Mouse (Mus musculus): Measurements from ENCODE around the gene Mlc1. TPM values are rescaled to one million over a fixed set of nuclear protein-coding genes. Genes with fewer than 3 reads are reported as not detected.

Gene Mlc1
- polyA plus RNA-seq, 1 experiment from 2014 or later: not detected

- no peaks in the 10 kb centered on the region for H3K27me3 ChIP-seq (ENCODE audit: low read depth, poor library complexity, severe bottlenecking)
- no peaks in the 10 kb centered on the region for H3K9me3 ChIP-seq (replicated peaks)
- H3K4me1 ChIP-seq: no peaks in the 10 kb centered on the region
- H3K27ac ChIP-seq: no peak overlapping the region
- DNase-seq (ENCODE audit: low spot score): no peak
- no peaks in the 10 kb centered on the region for H3K36me3 ChIP-seq
- no peak overlapping the region for H3K4me3 ChIP-seq
- 82% methylated on average over 6 of the region's 6 CpGs for WGBS
These were observed 56.9 kb downstream of the Mlc1 start for GRCm38 (mm10) chr15:88921992-88922310.

GRCm38 (mm10) chr15:88921131-88921991, 57.4 kb downstream of the Mlc1 start:
- Histone ChIP-seq H3K36me3 (no peaks in the 10 kb centered on the region), H3K27ac (no peak overlapping the region), H3K4me3 (no peak overlapping the region), H3K9me3 (replicated peaks) (no peaks in the 10 kb centered on the region), H3K4me1 (no peaks in the 10 kb centered on the region), H3K27me3 (ENCODE audit: low read depth, poor library complexity, severe bottlenecking) (no peaks in the 10 kb centered on the region)
- 36% methylated on average over 12 of the region's 12 CpGs for WGBS
- peak; percentile 77 for DNase-seq (ENCODE audit: low spot score)

- no peak for DNase-seq (ENCODE audit: low spot score)
- Histone ChIP-seq H3K9me3 (replicated peaks) (no peaks in the 10 kb centered on the region), H3K36me3 (no peaks in the 10 kb centered on the region), H3K4me3 (no peak overlapping the region), H3K27me3 (ENCODE audit: low read depth, poor library complexity, severe bottlenecking) (no peaks in the 10 kb centered on the region), H3K4me1 (no peaks in the 10 kb centered on the region), H3K27ac (no peak overlapping the region)
- WGBS: 95% methylated on average over 1 of the region's 1 CpGs
These were observed 58.7 kb downstream of the Mlc1 start for GRCm38 (mm10) chr15:88920065-88920464.

- no peaks in the 10 kb centered on the region for H3K4me1 ChIP-seq
- H3K9me3 ChIP-seq (replicated peaks): no peaks in the 10 kb centered on the region
- H3K36me3 ChIP-seq: no peaks in the 10 kb centered on the region
- 76% methylated on average over 12 of the region's 12 CpGs for WGBS
- H3K27ac ChIP-seq: no peak overlapping the region
- no peak overlapping the region for H3K4me3 ChIP-seq
- DNase-seq (ENCODE audit: low spot score): no peak
- no peaks in the 10 kb centered on the region for H3K27me3 ChIP-seq (ENCODE audit: low read depth, poor library complexity, severe bottlenecking)
These were observed 59.5 kb downstream of the Mlc1 start for GRCm38 (mm10) chr15:88919328-88919727.

GRCm38 (mm10) chr15:88917126-88917525, 61.7 kb downstream of the Mlc1 start:
- Histone ChIP-seq H3K4me3 (no peak overlapping the region), H3K36me3 (no peaks in the 10 kb centered on the region), H3K27ac (no peak overlapping the region), H3K4me1 (no peaks in the 10 kb centered on the region), H3K27me3 (ENCODE audit: low read depth, poor library complexity, severe bottlenecking) (no peaks in the 10 kb centered on the region), H3K9me3 (replicated peaks) (no peaks in the 10 kb centered on the region)
- WGBS: 93% methylated on average over 8 of the region's 8 CpGs
- DNase-seq (ENCODE audit: low spot score): no peak

GRCm38 (mm10) chr15:88916366-88916765, 62.4 kb downstream of the Mlc1 start:
- no peaks in the 10 kb centered on the region for H3K36me3 ChIP-seq
- H3K9me3 ChIP-seq (replicated peaks): no peaks in the 10 kb centered on the region
- H3K4me1 ChIP-seq: no peaks in the 10 kb centered on the region
- no peaks in the 10 kb centered on the region for H3K27me3 ChIP-seq (ENCODE audit: low read depth, poor library complexity, severe bottlenecking)
- no peak overlapping the region for H3K4me3 ChIP-seq
- WGBS: 57% methylated on average over 3 of the region's 3 CpGs
- no peak overlapping the region for H3K27ac ChIP-seq
- no peak for DNase-seq (ENCODE audit: low spot score)

GRCm38 (mm10) chr15:88915046-88915445, 63.8 kb downstream of the Mlc1 start:
- no peaks in the 10 kb centered on the region for H3K27me3 ChIP-seq (ENCODE audit: low read depth, poor library complexity, severe bottlenecking)
- no peak overlapping the region for H3K4me3 ChIP-seq
- H3K36me3 ChIP-seq: no peaks in the 10 kb centered on the region
- WGBS: 92% methylated on average over 7 of the region's 7 CpGs
- H3K4me1 ChIP-seq: no peaks in the 10 kb centered on the region
- no peaks in the 10 kb centered on the region for H3K9me3 ChIP-seq (replicated peaks)
- no peak for DNase-seq (ENCODE audit: low spot score)
- no peak overlapping the region for H3K27ac ChIP-seq

- DNase-seq (ENCODE audit: low spot score): no peak
- Histone ChIP-seq H3K27ac (no peak overlapping the region), H3K4me3 (no peak overlapping the region), H3K36me3 (no peaks in the 10 kb centered on the region), H3K9me3 (replicated peaks) (no peaks in the 10 kb centered on the region), H3K4me1 (no peaks in the 10 kb centered on the region), H3K27me3 (ENCODE audit: low read depth, poor library complexity, severe bottlenecking) (no peaks in the 10 kb centered on the region)
- WGBS: 73% methylated on average over 4 of the region's 4 CpGs
These were observed 72.5 kb downstream of the Mlc1 start for GRCm38 (mm10) chr15:88906347-88906746.

Other genes starting within 250 kb of the Mlc1 start
- 23.9 and 26.5 TPM in 2 replicates for gene Brd1, start 244.8 kb downstream of the Mlc1 start, polyA plus RNA-seq (2016; fragmentation: Nextera tagmentation; extraction: Ambion mirVana)
- 32.9 and 35.3 TPM in 2 replicates for gene Zbed4, start 227.3 kb downstream of the Mlc1 start, polyA plus RNA-seq (2016; fragmentation: Nextera tagmentation; extraction: Ambion mirVana)
- 10.8 and 12.3 TPM in 2 replicates for gene Alg12, start 159.7 kb downstream of the Mlc1 start, polyA plus RNA-seq (2016; fragmentation: Nextera tagmentation; extraction: Ambion mirVana)
- 98.5 and 99.0 TPM in 2 replicates for gene Creld2, start 159.4 kb downstream of the Mlc1 start, polyA plus RNA-seq (2016; fragmentation: Nextera tagmentation; extraction: Ambion mirVana)
- gene Pim3, start 116.8 kb downstream of the Mlc1 start, polyA plus RNA-seq (2016; fragmentation: Nextera tagmentation; extraction: Ambion mirVana): 46.6 and 48.2 TPM in 2 replicates
- not detected in 2 replicates for gene Ttll8, start 24.6 kb downstream of the Mlc1 start, polyA plus RNA-seq (2016; fragmentation: Nextera tagmentation; extraction: Ambion mirVana)
- 0.11 and 0.18 TPM in 2 replicates for gene Mov10l1, start 3.9 kb upstream of the Mlc1 start, polyA plus RNA-seq (2016; fragmentation: Nextera tagmentation; extraction: Ambion mirVana)
- gene Panx2, start 80.7 kb upstream of the Mlc1 start, polyA plus RNA-seq (2016; fragmentation: Nextera tagmentation; extraction: Ambion mirVana): 0.09 and 0.44 TPM in 2 replicates
- 59.5 and 62.1 TPM in 2 replicates for gene Trabd, start 96.1 kb upstream of the Mlc1 start, polyA plus RNA-seq (2016; fragmentation: Nextera tagmentation; extraction: Ambion mirVana)
- 10.6 and 13.9 TPM in 2 replicates for gene Selenoo, start 110.1 kb upstream of the Mlc1 start, polyA plus RNA-seq (2016; fragmentation: Nextera tagmentation; extraction: Ambion mirVana)
- gene Tubgcp6, start 144.1 kb upstream of the Mlc1 start, polyA plus RNA-seq (2016; fragmentation: Nextera tagmentation; extraction: Ambion mirVana): 24.4 and 28.6 TPM in 2 replicates
- 13.0 and 13.8 TPM in 2 replicates for gene Hdac10, start 149.7 kb upstream of the Mlc1 start, polyA plus RNA-seq (2016; fragmentation: Nextera tagmentation; extraction: Ambion mirVana)
- gene Mapk12, start 161.7 kb upstream of the Mlc1 start, polyA plus RNA-seq (2016; fragmentation: Nextera tagmentation; extraction: Ambion mirVana): 21.5 and 26.4 TPM in 2 replicates
- 20.3 and 21.8 TPM in 2 replicates for gene Mapk11, start 170.6 kb upstream of the Mlc1 start, polyA plus RNA-seq (2016; fragmentation: Nextera tagmentation; extraction: Ambion mirVana)
- gene Plxnb2, start 201.8 kb upstream of the Mlc1 start, polyA plus RNA-seq (2016; fragmentation: Nextera tagmentation; extraction: Ambion mirVana): 147 and 162 TPM in 2 replicates
- 21.2 and 27.5 TPM in 2 replicates for gene Dennd6b, start 217.5 kb upstream of the Mlc1 start, polyA plus RNA-seq (2016; fragmentation: Nextera tagmentation; extraction: Ambion mirVana)
- gene Ppp6r2, start 232.5 kb upstream of the Mlc1 start, polyA plus RNA-seq (2016; fragmentation: Nextera tagmentation; extraction: Ambion mirVana): 15.4 and 21.2 TPM in 2 replicates

Measured in limb, embryonic 10.5 days (tissue).